Mouse (Mus musculus) kidney, adult 9 months (tissue): ENCODE measurements around the gene Vezf1.

Source experiments
- DNase-seq: peaks from one replicate; pipeline ENCODE4 v3.0.0; 2022

Vezf1 gene

GRCm38 (mm10) chr11:88129935-88130334 is 61.9 kb downstream of the Vezf1 start:
- DNase-seq = no peak

DNA sequence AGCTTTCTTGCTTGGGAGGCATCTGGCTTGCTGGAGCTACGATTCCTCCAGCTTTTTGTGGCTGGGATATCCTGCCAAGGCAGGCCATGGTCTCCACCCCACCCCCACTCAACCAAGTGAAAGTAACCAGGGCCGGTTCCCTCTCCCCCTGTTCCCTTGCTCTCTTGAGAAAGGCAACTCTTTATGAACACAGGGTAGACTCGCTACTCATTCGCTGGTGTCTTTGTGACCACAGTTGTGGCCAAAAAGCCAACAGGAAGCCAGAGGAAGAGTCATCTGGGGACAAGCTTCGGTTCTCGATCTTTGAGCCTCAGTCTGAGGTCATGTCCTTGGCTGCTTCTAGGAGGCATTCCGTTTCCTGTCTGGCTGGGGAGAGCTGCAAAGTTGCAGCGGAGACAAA is 63.8 kb downstream of the Vezf1 start:
- peak; percentile 82 for DNase-seq
